Mouse (Mus musculus) heart, adult 2 months (tissue): ENCODE data around the gene Fuca2.

Experiments used
- CTCF ChIP-seq: fragments of 200-600 bp; IDR thresholded peaks from 2 replicates; pipeline ENCODE4 v1.8.1; 2022; ENCODE audit warnings: antibody characterized with exemption, mild to moderate bottlenecking, moderate library complexity
- EP300 ChIP-seq: fragments of 200-500 bp; IDR thresholded peaks from 2 replicates; pipeline ENCODE4 v1.6.1; 2011; ENCODE audit warnings: low read depth, low read length, control low read depth; ENCODE audit not compliant: insufficient read depth
- POLR2A ChIP-seq: fragments of 200-500 bp; IDR thresholded peaks from 2 replicates; pipeline ENCODE4 v1.6.1; 2011; ENCODE audit warnings: mild to moderate bottlenecking, low read depth, low read length, control low read depth; ENCODE audit not compliant: insufficient read depth

GRCm38 (mm10) chr10:13564364-13565079 is 65.2 kb downstream of the Fuca2 start:
- 0 out of 2 replicates have a peak, but pooled peaks have one; percentile 22 for TF ChIP-seq POLR2A
- peak; percentile 98 for TF ChIP-seq CTCF
- 0 out of 2 replicates have a peak, but pooled peaks have one; percentile 52 for TF ChIP-seq EP300
